In the genomic region with DNA sequence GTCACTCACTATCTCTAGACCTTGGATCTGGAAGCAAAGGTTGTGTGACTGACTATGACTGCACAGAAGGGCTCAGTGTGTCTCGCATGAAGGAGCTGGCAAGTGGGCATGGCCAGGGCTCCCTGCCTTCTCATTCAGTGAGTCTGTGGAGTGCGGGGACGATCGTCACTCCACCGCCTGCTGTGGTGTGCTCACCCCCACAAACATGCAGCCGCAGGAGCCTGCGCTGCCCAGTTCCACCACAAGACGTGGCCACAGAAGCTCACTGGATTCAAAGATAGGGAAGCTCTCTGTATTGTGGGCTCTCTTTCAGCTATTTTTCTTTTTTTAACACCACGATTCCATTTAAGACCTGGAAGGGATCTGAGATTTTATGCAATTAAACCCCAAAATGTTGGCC, we compare ENCODE assay signal across 14 mouse cellular contexts.
DNase-seq lines count a peak whose midpoint lies in the region; ATAC-seq and TF ChIP-seq lines count a peak whose summit lies in the region.
"Had no signal": no experiment of that assay in that cellular context is flagged by ENCODE, and none has a peak within 500 bp of the region (broad histone marks: within the 10 kb centered on the region; RNA-seq: fewer than 3 reads in every experiment).

No protein-coding gene starts in this region.

- H3K4me2 ChIP-seq in liver, embryonic 12.5 days: no peak overlapping the region
- H3K4me2 ChIP-seq in liver, embryonic 11.5 days: no peak overlapping the region
- H3K4me2 ChIP-seq in hindbrain, embryonic 14.5 days (replicated peaks): no peak overlapping the region
- no peak overlapping the region for H3K4me2 ChIP-seq in midbrain, postnatal 0 days (ENCODE audit: low read depth, low read length, poor library complexity, severe bottlenecking)
- H3K4me2 ChIP-seq: kidney, embryonic 15.5 days had no signal

- H3K9ac ChIP-seq in liver, embryonic 12.5 days: no peak overlapping the region
- no peak overlapping the region for H3K9ac ChIP-seq in liver, embryonic 11.5 days (ENCODE audit: low read depth, low read length)
- H3K9ac ChIP-seq in hindbrain, embryonic 14.5 days: 0 out of 2 replicates have a peak overlapping the region, but pooled peaks have one; percentile 3
- no peak overlapping the region for H3K9ac ChIP-seq in midbrain, postnatal 0 days (replicated peaks; ENCODE audit: low read length, poor library complexity, severe bottlenecking)
- H3K9ac ChIP-seq: kidney, embryonic 15.5 days had no signal

- 0 out of 2 replicates have a peak, but pooled peaks have one; percentile 31 for ATAC-seq in liver, embryonic 12.5 days
- no peak for ATAC-seq in liver, embryonic 11.5 days (replicated peaks; ENCODE audit: low FRiP score)
- ATAC-seq in hindbrain, embryonic 14.5 days (ENCODE audit: low FRiP score): no peak
- ATAC-seq in midbrain, postnatal 0 days (ENCODE audit: low FRiP score): no peak
- ATAC-seq in inflammation-experienced regulatory T-cells, adult 6 months: no peak

- no peaks in the 10 kb centered on the region for H3K36me3 ChIP-seq in liver, embryonic 12.5 days
- no peaks in the 10 kb centered on the region for H3K36me3 ChIP-seq in liver, embryonic 11.5 days (ENCODE audit: control insufficient read depth, insufficient read depth, low read length)
- no peaks in the 10 kb centered on the region for H3K36me3 ChIP-seq in hindbrain, embryonic 14.5 days (replicated peaks; ENCODE audit: control insufficient read depth, insufficient read depth)
- no peaks in the 10 kb centered on the region for H3K36me3 ChIP-seq in midbrain, postnatal 0 days (ENCODE audit: insufficient read depth, low read length)
- H3K36me3 ChIP-seq: kidney, embryonic 15.5 days had no signal

- WGBS in liver, embryonic 12.5 days (ENCODE audit: insufficient replicate concordance): 47% methylated on average over 9 of the region's 9 CpGs
- WGBS in liver, embryonic 11.5 days: 60% methylated on average over 9 of the region's 9 CpGs
- WGBS in hindbrain, embryonic 14.5 days: 64% methylated on average over 9 of the region's 9 CpGs
- WGBS in midbrain, postnatal 0 days: 67% methylated on average over 9 of the region's 9 CpGs

- H3K4me3 ChIP-seq in liver, embryonic 12.5 days: no peak overlapping the region
- H3K4me3 ChIP-seq in liver, embryonic 11.5 days (ENCODE audit: low read depth, low read length): no peak overlapping the region
- H3K4me3 ChIP-seq in hindbrain, embryonic 14.5 days (replicated peaks; ENCODE audit: low read length): no peak overlapping the region
- H3K4me3 ChIP-seq in midbrain, postnatal 0 days (ENCODE audit: low read depth, low read length): no peak overlapping the region
- H3K4me3 ChIP-seq: heart, embryonic 10.5 days; kidney, embryonic 15.5 days had no signal

- H3K4me1 ChIP-seq in liver, embryonic 12.5 days: peaks cover 6% of the 10 kb centered on the region; the same call in 1 of the 2 replicates
- no peaks in the 10 kb centered on the region for H3K4me1 ChIP-seq in liver, embryonic 11.5 days (replicated peaks; ENCODE audit: control insufficient read depth, insufficient read depth, low read length)
- H3K4me1 ChIP-seq in hindbrain, embryonic 14.5 days (replicated peaks; ENCODE audit: control insufficient read depth, insufficient read depth, low read length): peaks cover 37% of the 10 kb centered on the region
- H3K4me1 ChIP-seq in midbrain, postnatal 0 days (ENCODE audit: insufficient read depth, low read length): peaks cover 21% of the 10 kb centered on the region

- H3K9me3 ChIP-seq in liver, embryonic 12.5 days (replicated peaks): no peaks in the 10 kb centered on the region
- H3K9me3 ChIP-seq in liver, embryonic 11.5 days (ENCODE audit: control insufficient read depth, low read length): no peaks in the 10 kb centered on the region
- no peaks in the 10 kb centered on the region for H3K9me3 ChIP-seq in hindbrain, embryonic 14.5 days (ENCODE audit: control insufficient read depth, low read length)
- H3K9me3 ChIP-seq in midbrain, postnatal 0 days (ENCODE audit: low read length): no peaks in the 10 kb centered on the region
- H3K9me3 ChIP-seq: heart, embryonic 10.5 days; kidney, embryonic 15.5 days had no signal

- TF ChIP-seq CTCF in midbrain, postnatal 0 days (IDR thresholded peaks at IDR 0.05): peak; percentile 25; the same call in 1 of the 2 replicates

- DNase-seq in adrenal gland, postnatal 14 days: peak; percentile 42
- DNase-seq in adrenal gland, postnatal 36 days: no peak
- DNase-seq in liver, embryonic 11.5 days (ENCODE audit: low spot score): no peak
- no peak for DNase-seq in hindbrain, embryonic 14.5 days (ENCODE audit: low spot score)
- DNase-seq in midbrain, postnatal 0 days (ENCODE audit: low spot score): no peak
- DNase-seq in cerebellum, postnatal 25 days: no peak
- DNase-seq: cerebellum, adult 9-11 months; heart, postnatal 36 days; lung, adult 18-20 months had no signal

- H3K27ac ChIP-seq in liver, embryonic 12.5 days: no peak overlapping the region
- H3K27ac ChIP-seq in liver, embryonic 11.5 days (ENCODE audit: low read depth, low read length): no peak overlapping the region
- no peak overlapping the region; the same call in 1 of the 2 replicates for H3K27ac ChIP-seq in hindbrain, embryonic 14.5 days
- H3K27ac ChIP-seq in midbrain, postnatal 0 days (ENCODE audit: low read depth, low read length): peak overlapping the region; percentile 81; the same call in 1 of the 2 replicates
- H3K27ac ChIP-seq: heart, embryonic 10.5 days; kidney, embryonic 15.5 days; macrophage had no signal

- H3K27me3 ChIP-seq in liver, embryonic 12.5 days (replicated peaks): no peaks in the 10 kb centered on the region
- H3K27me3 ChIP-seq in liver, embryonic 11.5 days (replicated peaks; ENCODE audit: control insufficient read depth, insufficient read depth, low read length): no peaks in the 10 kb centered on the region
- no peaks in the 10 kb centered on the region for H3K27me3 ChIP-seq in hindbrain, embryonic 14.5 days (ENCODE audit: control insufficient read depth, insufficient read depth, low read length)
- H3K27me3 ChIP-seq in midbrain, postnatal 0 days (ENCODE audit: insufficient read depth, low read length): no peaks in the 10 kb centered on the region
- H3K27me3 ChIP-seq: kidney, embryonic 15.5 days had no signal
